Mouse (Mus musculus) thymus, adult 2 months (tissue): ENCODE data around the gene Map3k9.

Source experiments
- CTCF ChIP-seq: fragments of 200-500 bp; IDR thresholded peaks from 2 replicates; pipeline ENCODE4 v1.5.1; 2012; ENCODE audit warnings: mild to moderate bottlenecking, control low read depth, low read length, moderate library complexity, borderline replicate concordance; ENCODE audit not compliant: control insufficient read depth, poor library complexity, insufficient read depth; ENCODE audit errors: extremely low read depth
- POLR2A ChIP-seq: fragments of 200-500 bp; IDR thresholded peaks from 2 replicates; pipeline ENCODE4 v1.6.1; 2012; ENCODE audit warnings: mild to moderate bottlenecking, low read length, control low read depth, moderate library complexity; ENCODE audit not compliant: control insufficient read depth, poor library complexity, insufficient read depth; ENCODE audit errors: extremely low read depth

- TF ChIP-seq CTCF: no peak
- no peak for TF ChIP-seq POLR2A
Measured at GRCm38 (mm10) chr12:81746400-81747024, 34.5 kb downstream of the Map3k9 start.
